Mouse (Mus musculus) G1E (cell line): ENCODE results near the gene Pkig. TPM values are rescaled to one million over a fixed set of nuclear protein-coding genes. Genes with fewer than 3 reads are reported as not detected.
"Not testable (repeated sequence)": the region's sequence is repeated elsewhere in the genome, so short reads cannot be mapped to it uniquely, and the experiment has no call there.

Experiments used
- ATAC-seq: 2 replicates; pipeline ENCODE4 v1.8.0; 2016; ENCODE audit warnings: mild to moderate bottlenecking; ENCODE audit not compliant: insufficient number of reproducible peaks, poor library complexity, low FRiP score, severe bottlenecking; ENCODE audit errors: extremely low read depth
- DNase-seq: peaks from one replicate; pipeline ENCODE4 v3.0.0; 2012; ENCODE audit warnings: low spot score
- H3K27me3 ChIP-seq: 2 replicates; pipeline ENCODE4 v1.6.1; 2012; ENCODE audit warnings: mild to moderate bottlenecking, low read length, inconsistent platforms; ENCODE audit not compliant: insufficient read depth
- H3K36me3 ChIP-seq: replicated peaks from 2 replicates; pipeline ENCODE3; 2012; ENCODE audit warnings: mild to moderate bottlenecking, inconsistent platforms
- H3K4me1 ChIP-seq: 2 replicates; pipeline ENCODE4 v1.6.1; 2012; ENCODE audit warnings: low read depth, low read length, inconsistent platforms, mixed read lengths; ENCODE audit not compliant: insufficient read depth
- H3K4me3 ChIP-seq: 2 replicates; pipeline ENCODE4 v1.5.1; 2012; ENCODE audit warnings: low read depth, mild to moderate bottlenecking, inconsistent platforms, low read length, moderate library complexity, mixed read lengths
- H3K9me3 ChIP-seq: replicated peaks from 2 replicates; pipeline ENCODE4 v1.6.1; 2012; ENCODE audit warnings: inconsistent platforms
- CTCF ChIP-seq: IDR thresholded peaks from 2 replicates; pipeline ENCODE4 v1.5.1; 2012; ENCODE audit warnings: low read depth, low read length, inconsistent platforms, mixed read lengths
- GATA1 ChIP-seq: IDR thresholded peaks from 2 replicates; pipeline ENCODE4 v1.6.1; 2012; ENCODE audit warnings: borderline replicate concordance, low read length, inconsistent platforms, mixed read lengths
- GATA2 ChIP-seq: IDR thresholded peaks from 2 replicates; pipeline ENCODE4 v1.6.1; 2012; ENCODE audit warnings: low read depth, low read length, inconsistent platforms, borderline replicate concordance
- POLR2AphosphoS5 ChIP-seq: IDR thresholded peaks from 2 replicates; pipeline ENCODE4 v1.6.1; 2012; ENCODE audit warnings: low read depth, low read length, inconsistent platforms; ENCODE audit not compliant: insufficient replicate concordance
- TAL1 ChIP-seq: conservative IDR thresholded peaks from 2 replicates; pipeline ENCODE4 v1.6.1; 2012; ENCODE audit warnings: low read depth, low read length, inconsistent platforms, mixed read lengths
- polyA plus RNA-seq: library from polyadenylated mRNA; stranded (reverse); fragments of >175 nt; gene quantifications from 2 replicates; pipeline ENCODE4 v1.2.3, GENCODE M21; 2012
- total RNA-seq, 2 experiments: library from RNA; stranded (forward) in 1 of 2; stranded (reverse) in 1 of 2; fragments of 200-1000 nt in 1 of 2; fragments of >200 nt in 1 of 2; fragmentation: Nextera tagmentation in 1 of 2; gene quantifications; 2 replicates each; pipeline ENCODE4 v1.2.3; 2014 to 2017

Gene Pkig
- total and polyA plus RNA-seq, 3 experiments = 28.8 to 166 (median 47.9) TPM

GRCm38 (mm10) chr2:163615906-163616651 lies 42.1 kb upstream of the Pkig start:
- H3K36me3 ChIP-seq = peaks cover 90% of the 10 kb centered on the region
- peaks cover 2% of the 10 kb centered on the region; the same call in 1 of the 2 replicates for H3K4me1 ChIP-seq

GRCm38 (mm10) chr2:163616652-163617227 lies 41.4 kb upstream of the Pkig start:
- ATAC-seq = no peak
- H3K36me3 ChIP-seq = peaks cover 88% of the 10 kb centered on the region
- no peak overlapping the region for H3K4me3 ChIP-seq
- no peaks in the 10 kb centered on the region for H3K27me3 ChIP-seq
- TF ChIP-seq POLR2AphosphoS5 (no peak), GATA1 (no peak), CTCF (no peak)
- no peak for DNase-seq
- H3K4me1 ChIP-seq = no peaks in the 10 kb centered on the region
- H3K9me3 ChIP-seq = no peaks in the 10 kb centered on the region

More at GRCm38 (mm10) chr2:163615906-163616651, 42.1 kb upstream of the Pkig start:
- Histone ChIP-seq H3K27me3 (no peaks in the 10 kb centered on the region), H3K9me3 (no peaks in the 10 kb centered on the region), H3K4me3 (no peak overlapping the region)
- no peak for DNase-seq
- no peak for ATAC-seq
- no peak for TF ChIP-seq POLR2AphosphoS5
- TF ChIP-seq GATA2 = no peak
- TF ChIP-seq TAL1 = no peak
- no peak for TF ChIP-seq CTCF
- TF ChIP-seq GATA1 = no peak

DNA sequence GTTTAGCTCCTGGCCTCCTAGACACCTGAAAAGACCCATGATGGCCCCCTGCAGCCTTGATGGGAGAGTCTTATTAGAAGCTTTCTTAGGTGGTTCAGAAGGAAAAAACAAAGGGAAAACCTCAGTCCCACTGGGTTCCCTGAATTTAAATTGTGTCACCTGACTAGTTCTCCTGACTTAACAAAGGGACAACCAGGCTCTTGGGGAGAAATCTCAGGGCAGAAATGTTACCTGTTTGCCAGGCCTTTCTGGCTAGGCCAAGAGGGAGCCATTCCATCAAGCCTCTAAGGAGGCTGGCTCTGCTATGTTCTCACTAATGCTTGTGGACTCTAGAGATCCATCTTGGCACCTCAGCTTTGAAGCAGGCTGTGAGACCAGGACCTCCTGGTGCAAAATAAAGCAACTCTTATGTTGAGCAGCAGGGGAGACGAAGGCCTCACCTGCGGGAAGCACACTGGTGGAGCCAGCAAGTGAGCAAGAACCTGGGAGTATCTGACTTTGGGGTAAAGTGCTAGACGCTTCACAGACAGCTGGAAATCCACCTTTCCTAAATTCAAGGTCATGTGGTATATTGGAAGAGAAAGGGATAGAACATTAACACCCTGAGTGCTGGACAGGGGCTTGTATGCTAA lies 40.8 kb upstream of the Pkig start:
- no peaks in the 10 kb centered on the region for H3K9me3 ChIP-seq
- H3K4me3 ChIP-seq = no peak overlapping the region
- peaks cover 84% of the 10 kb centered on the region for H3K36me3 ChIP-seq
- no peaks in the 10 kb centered on the region for H3K27me3 ChIP-seq
- TF ChIP-seq GATA2 (no peak), POLR2AphosphoS5 (no peak), GATA1 (no peak), TAL1 (no peak), CTCF (no peak)
- ATAC-seq = no peak
- H3K4me1 ChIP-seq = no peaks in the 10 kb centered on the region
- no peak for DNase-seq

DNA sequence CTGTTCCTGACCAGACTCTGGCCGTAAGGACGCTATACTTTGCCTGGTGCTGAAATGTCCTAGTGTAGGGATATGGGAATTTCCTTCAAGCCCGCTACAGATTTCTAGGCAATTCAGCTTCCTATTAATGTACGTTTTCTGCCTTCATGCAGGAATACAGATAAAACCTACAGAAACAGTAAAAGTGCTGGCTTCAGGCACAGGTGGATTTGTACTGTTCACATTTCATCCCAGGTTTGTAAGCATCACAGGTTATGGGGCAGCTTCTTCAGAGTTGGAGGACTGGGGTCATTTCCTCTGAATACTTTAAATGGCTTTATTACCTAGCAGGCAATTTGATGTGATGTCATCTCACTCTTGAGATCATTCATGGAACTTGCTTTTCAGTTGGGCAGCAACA lies 40.3 kb upstream of the Pkig start:
- H3K36me3 ChIP-seq = peaks cover 89% of the 10 kb centered on the region
- H3K27me3 ChIP-seq = no peaks in the 10 kb centered on the region
- TF ChIP-seq POLR2AphosphoS5 (no peak), GATA1 (no peak), CTCF (no peak), GATA2 (no peak), TAL1 (no peak)
- no peak for ATAC-seq
- H3K4me1 ChIP-seq = no peaks in the 10 kb centered on the region
- no peaks in the 10 kb centered on the region for H3K9me3 ChIP-seq
- DNase-seq = no peak
- H3K4me3 ChIP-seq = no peak overlapping the region

DNA sequence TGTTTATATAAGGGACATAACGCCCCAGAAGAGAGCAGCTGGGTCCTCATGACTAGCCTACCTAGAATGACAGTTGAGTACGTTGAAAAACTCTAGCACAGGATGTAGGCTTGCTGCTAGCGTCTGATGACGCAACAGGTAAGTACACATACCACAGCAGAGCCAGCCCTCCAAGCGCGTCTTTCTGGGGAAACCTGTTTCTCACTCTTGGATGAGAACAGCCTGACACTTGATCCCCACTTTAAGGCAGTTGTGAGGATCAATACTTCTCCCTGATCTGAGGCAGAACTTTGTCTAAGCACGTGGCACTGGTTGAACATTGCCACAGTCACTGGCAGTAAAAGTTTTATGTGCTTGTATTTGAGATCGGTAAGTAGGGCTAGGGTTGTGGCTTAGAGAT lies 37.7 kb upstream of the Pkig start:
- Histone ChIP-seq H3K4me3 (no peak overlapping the region), H3K4me1 (no peaks in the 10 kb centered on the region), H3K36me3 (peaks cover 77% of the 10 kb centered on the region), H3K9me3 (no peaks in the 10 kb centered on the region), H3K27me3 (no peaks in the 10 kb centered on the region)
- TF ChIP-seq TAL1 = no peak
- no peak for TF ChIP-seq CTCF
- no peak for TF ChIP-seq GATA1
- no peak for TF ChIP-seq GATA2
- no peak for TF ChIP-seq POLR2AphosphoS5
- DNase-seq = no peak
- ATAC-seq = no peak

- not testable (repeated sequence) for H3K9me3 ChIP-seq, H3K27me3 ChIP-seq, H3K4me1 ChIP-seq, ATAC-seq, H3K4me3 ChIP-seq, DNase-seq
- H3K36me3 ChIP-seq = peaks cover 75% of the 10 kb centered on the region
These were observed 36.8 kb upstream of the Pkig start for GRCm38 (mm10) chr2:163621401-163621800.
